21 mouse cellular contexts compared by ENCODE assay signal in the genomic region with DNA sequence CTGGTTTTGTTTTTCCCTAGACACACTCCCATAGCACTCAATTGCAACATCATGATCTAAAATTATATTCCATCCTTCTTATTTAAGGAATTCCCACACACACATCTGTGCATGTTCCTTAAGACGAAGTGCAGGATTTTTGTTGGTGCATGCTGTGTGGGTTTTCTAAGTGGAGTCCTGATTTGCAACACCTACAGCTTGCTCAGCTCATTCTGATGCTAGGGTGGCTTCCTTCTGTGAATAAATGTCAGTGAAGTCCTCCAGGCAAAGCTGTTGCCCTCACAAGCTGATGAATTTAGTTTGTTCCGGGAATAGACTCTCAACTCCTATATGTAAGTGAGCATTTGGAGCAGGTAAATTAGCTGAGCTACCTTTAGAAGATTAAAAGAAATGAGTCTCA.
DNase-seq lines count a peak whose midpoint lies in the region; ATAC-seq lines count a peak whose summit lies in the region.
"Had no signal": no experiment of that assay in that cellular context is flagged by ENCODE, and none has a peak within 500 bp of the region (broad histone marks: within the 10 kb centered on the region; RNA-seq: fewer than 3 reads in every experiment).

No protein-coding gene starts in this region.

- 86% methylated on average over 2 of the region's 2 CpGs for WGBS in kidney, embryonic 15.5 days
- WGBS in midbrain, embryonic 15.5 days, result 84% methylated on average over 2 of the region's 2 CpGs

- H3K4me1 ChIP-seq in kidney, embryonic 15.5 days, result no peaks in the 10 kb centered on the region
- H3K4me1 ChIP-seq in midbrain, embryonic 15.5 days, result no peaks in the 10 kb centered on the region
- H3K4me1 ChIP-seq: forebrain, embryonic 10.5 days; heart, embryonic 10.5 days; hindbrain, embryonic 12.5 days; intestine, embryonic 15.5 days; midbrain, embryonic 12.5 days; neural tube, embryonic 15.5 days had no signal

- no peak overlapping the region for H3K9ac ChIP-seq in kidney, embryonic 15.5 days
- H3K9ac ChIP-seq in midbrain, embryonic 15.5 days, result no peak overlapping the region
- H3K9ac ChIP-seq: hindbrain, embryonic 12.5 days; intestine, embryonic 15.5 days; midbrain, embryonic 12.5 days; neural tube, embryonic 15.5 days had no signal

- no peak for ATAC-seq in kidney, embryonic 15.5 days (replicated peaks; ENCODE audit: low FRiP score)
- ATAC-seq in midbrain, embryonic 15.5 days (replicated peaks), result no peak
- ATAC-seq: intestine, embryonic 15.5 days had no signal

- DNase-seq in layer of hippocampus, adult 11-12 months (ENCODE audit: low spot score), result peak; percentile 48
- DNase-seq in layer of hippocampus, postnatal 25 days (ENCODE audit: extremely low spot score in 1 of 2, low spot score in 1 of 2), result no peak
- peak; percentile 12 for DNase-seq in layer of hippocampus, adult 9-10 months (ENCODE audit: low spot score)
- peak; percentile 62 to 96 for DNase-seq in left cerebral cortex, postnatal 25 days (ENCODE audit: low spot score in 2 of 2)
- no peak for DNase-seq in cerebellum, adult 8-10 months
- DNase-seq in lung, postnatal 10 days, result no peak
- DNase-seq: adrenal gland, adult 2 months; cerebellum, adult 9-10 months; heart, postnatal 10 days; lung, adult 2 months; thymus, postnatal 25 days had no signal

- intact Hi-C loops in left cerebral cortex, postnatal 25 days (cut with DNase I), result loop anchor here (1.0 to 10.0 kb wide), 5 partner anchors 129 to 539 kb away; a partner anchor contains a TSS

- no peak overlapping the region for H3K27ac ChIP-seq in kidney, embryonic 15.5 days
- no peak overlapping the region for H3K27ac ChIP-seq in midbrain, embryonic 15.5 days
- H3K27ac ChIP-seq: forebrain, embryonic 10.5 days; heart, embryonic 10.5 days; hindbrain, embryonic 12.5 days; intestine, embryonic 15.5 days; kidney, postnatal 0 days; macrophage; midbrain, embryonic 12.5 days; neural tube, embryonic 15.5 days had no signal

- H3K9me3 ChIP-seq in kidney, embryonic 15.5 days (replicated peaks), result no peaks in the 10 kb centered on the region
- no peaks in the 10 kb centered on the region for H3K9me3 ChIP-seq in midbrain, embryonic 15.5 days
- H3K9me3 ChIP-seq: forebrain, embryonic 10.5 days; heart, embryonic 10.5 days; hindbrain, embryonic 12.5 days; intestine, embryonic 15.5 days; midbrain, embryonic 12.5 days; neural tube, embryonic 15.5 days had no signal

- H3K4me3 ChIP-seq in kidney, embryonic 15.5 days (replicated peaks), result no peak overlapping the region
- no peak overlapping the region for H3K4me3 ChIP-seq in midbrain, embryonic 15.5 days
- H3K4me3 ChIP-seq: forebrain, embryonic 10.5 days; heart, embryonic 10.5 days; hindbrain, embryonic 12.5 days; intestine, embryonic 15.5 days; midbrain, embryonic 12.5 days; neural tube, embryonic 15.5 days had no signal

- H3K27me3 ChIP-seq in kidney, embryonic 15.5 days, result no peaks in the 10 kb centered on the region
- H3K27me3 ChIP-seq in midbrain, embryonic 15.5 days (replicated peaks), result no peaks in the 10 kb centered on the region
- H3K27me3 ChIP-seq: hindbrain, embryonic 12.5 days; intestine, embryonic 15.5 days; midbrain, embryonic 12.5 days; neural tube, embryonic 15.5 days had no signal

- no peaks in the 10 kb centered on the region for H3K36me3 ChIP-seq in kidney, embryonic 15.5 days
- no peaks in the 10 kb centered on the region for H3K36me3 ChIP-seq in midbrain, embryonic 15.5 days (replicated peaks)
- H3K36me3 ChIP-seq: forebrain, embryonic 10.5 days; heart, embryonic 10.5 days; hindbrain, embryonic 12.5 days; intestine, embryonic 15.5 days; midbrain, embryonic 12.5 days; neural tube, embryonic 15.5 days had no signal

- no peak overlapping the region for H3K4me2 ChIP-seq in kidney, embryonic 15.5 days
- H3K4me2 ChIP-seq in midbrain, embryonic 15.5 days, result no peak overlapping the region
- H3K4me2 ChIP-seq: hindbrain, embryonic 12.5 days; intestine, embryonic 15.5 days; midbrain, embryonic 12.5 days; neural tube, embryonic 15.5 days had no signal

Comparison
In these comparisons a context has a peak if more than half of its experiments do, and no peak if none do; other contexts are left out.
1. DNase-seq: peak in layer of hippocampus, adult 11-12 months (single experiment), layer of hippocampus, adult 9-10 months (single experiment) and left cerebral cortex, postnatal 25 days (2 of 2); none in layer of hippocampus, postnatal 25 days (0 of 2), cerebellum, adult 8-10 months (single experiment) and lung, postnatal 10 days (single experiment).